Mouse (Mus musculus): ENCODE measurements at regions not wholly inside any gene's neighbourhood (a gene's known extent, or its start where the extent isn't known, plus 50 kb on each side); places are given as distances from the start of the nearest gene placed in this dataset.

GRCm38 (mm10) chr4:21070198-21070785 lies 615.5 kb downstream of the Prdm13 start:
- no peak for DNase-seq (ENCODE audit: extremely low read depth, insufficient read length, low spot score)

Measured in 3134 (cell line).